Mouse (Mus musculus): ENCODE data around the gene Ascc2.
A peak's percentile ranks its signal among the peaks of the same experiment; 100 is the strongest.
"Not testable (repeated sequence)": the region's sequence is repeated elsewhere in the genome, so short reads cannot be mapped to it uniquely, and the experiment has no call there.

The Ascc2 gene

DNA sequence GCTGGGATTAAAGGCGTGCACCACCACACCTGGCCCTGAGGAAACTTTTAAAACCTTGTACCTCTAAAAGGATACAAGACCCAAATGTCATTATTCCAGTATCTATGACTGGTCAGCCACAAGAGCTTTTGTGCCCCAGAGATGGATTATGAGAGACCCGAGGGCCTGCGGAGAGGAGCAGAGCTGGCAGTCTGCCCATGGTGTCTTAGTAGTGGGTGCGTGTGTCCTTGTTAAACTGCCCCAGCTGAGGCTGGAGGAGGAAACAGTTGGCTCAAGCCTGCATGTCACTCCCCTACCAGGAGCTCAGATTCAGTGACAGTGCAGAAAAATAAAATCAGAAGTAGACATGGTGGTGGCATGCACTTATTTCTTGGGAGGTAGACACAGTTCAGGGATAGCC lies 47.5 kb downstream of the Ascc2 start:
- DNase-seq = peak; percentile 29

- no peak for DNase-seq
Observed at GRCm38 (mm10) chr11:4685510-4685909, 48.0 kb downstream of the Ascc2 start.

- DNase-seq = no peak
Observed at GRCm38 (mm10) chr11:4687027-4687426, 49.5 kb downstream of the Ascc2 start.

DNA sequence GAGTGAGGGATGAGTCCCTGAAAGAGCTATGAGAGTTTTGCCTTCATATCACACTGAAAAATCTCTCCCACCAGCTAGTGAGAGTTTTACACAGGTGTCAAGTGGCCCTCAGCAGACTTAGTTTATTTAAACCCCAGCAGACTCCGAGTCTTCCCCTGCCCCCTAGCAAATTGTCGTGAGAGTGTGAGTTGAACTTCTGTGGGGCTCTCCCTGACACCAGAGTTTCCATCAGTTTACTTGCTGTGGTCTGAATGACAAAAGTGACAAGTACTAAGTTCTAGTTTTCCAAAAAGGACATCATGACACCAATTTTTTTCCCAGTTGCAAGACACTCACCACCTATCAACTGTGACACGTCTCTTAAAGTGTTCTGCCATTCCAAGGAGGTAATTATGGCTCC lies 50.3 kb downstream of the Ascc2 start:
- DNase-seq = no peak

GRCm38 (mm10) chr11:4688632-4689380 lies 51.3 kb downstream of the Ascc2 start:
- no peak for DNase-seq

DNA sequence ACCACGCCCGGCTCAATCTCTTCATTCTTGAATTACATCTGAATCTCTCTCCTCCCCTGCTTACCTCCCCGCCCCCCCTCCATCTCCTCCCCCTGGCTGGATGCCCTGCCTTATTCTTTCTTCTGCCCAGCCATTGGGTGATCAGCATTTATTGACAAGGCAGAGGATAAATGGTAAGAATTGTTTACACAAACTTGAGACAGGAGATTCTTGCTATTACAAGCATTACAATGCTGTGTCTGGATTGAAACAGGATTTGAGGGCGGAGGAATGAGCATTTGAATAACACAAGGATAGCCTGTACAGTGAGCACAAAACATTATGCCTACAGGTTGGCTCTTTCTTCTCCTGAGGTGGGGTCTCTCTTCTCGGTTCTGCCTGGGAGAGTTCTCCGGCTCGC lies 52.8 kb downstream of the Ascc2 start:
- DNase-seq = no peak

- DNase-seq = no peak
Observed at GRCm38 (mm10) chr11:4691213-4691612, 53.7 kb downstream of the Ascc2 start.

GRCm38 (mm10) chr11:4692162-4692561 lies 54.6 kb downstream of the Ascc2 start:
- DNase-seq = no peak

- DNase-seq = no peak
Observed at GRCm38 (mm10) chr11:4697043-4697983, 59.8 kb downstream of the Ascc2 start.

DNA sequence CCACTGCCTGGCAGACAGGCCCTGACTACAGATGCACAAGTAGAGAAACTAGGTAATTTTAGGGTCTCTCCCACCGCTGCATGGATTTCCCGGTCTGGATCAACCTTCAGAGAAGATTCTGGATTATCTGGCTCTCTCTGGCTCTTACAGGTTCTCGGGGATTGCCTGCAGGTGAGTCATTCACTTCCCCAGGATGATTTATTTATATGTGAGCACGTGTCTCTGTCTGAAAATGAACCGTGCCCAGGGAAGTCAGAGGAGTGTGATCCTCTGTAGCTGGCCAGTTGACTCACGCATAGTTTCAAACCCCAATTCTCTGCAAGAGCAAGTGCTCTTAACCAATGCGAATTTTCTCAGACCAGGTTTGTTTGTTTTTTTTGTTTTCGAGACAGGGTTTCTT lies 63.2 kb downstream of the Ascc2 start:
- no peak for DNase-seq

DNA sequence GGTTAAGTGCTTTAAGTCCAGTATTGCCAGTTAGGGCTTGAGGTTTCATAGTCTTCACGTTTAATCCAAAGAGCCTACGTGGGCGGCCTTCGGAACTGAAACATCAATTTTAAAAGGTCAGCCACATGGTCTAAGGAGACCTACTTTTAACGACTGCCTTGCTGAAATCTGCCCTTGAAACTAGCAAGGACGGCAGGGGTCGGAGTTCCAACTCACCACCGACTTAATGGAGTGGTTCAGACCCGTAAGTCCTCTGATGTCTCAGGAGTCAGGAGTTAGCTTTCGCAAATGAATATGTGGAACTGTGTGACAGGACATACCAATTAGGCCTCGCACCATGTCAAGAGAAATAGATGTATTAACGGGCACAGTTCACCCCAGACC lies 66.1 kb downstream of the Ascc2 start:
- DNase-seq = no peak

- DNase-seq = peak; percentile 97
Observed at GRCm38 (mm10) chr11:4704072-4704964, 66.8 kb downstream of the Ascc2 start, which contains the start of the genes Uqcr10 and Zmat5. TSS of gene Uqcr10 (minus strand) at chr11:4704342. TSS of gene Zmat5 (plus strand) at chr11:4704678.

- no peak for DNase-seq
Observed at GRCm38 (mm10) chr11:4705178-4705577, 67.6 kb downstream of the Ascc2 start.

- DNase-seq = not testable (repeated sequence)
Observed at GRCm38 (mm10) chr11:4710188-4710587, 72.6 kb downstream of the Ascc2 start.

DNA sequence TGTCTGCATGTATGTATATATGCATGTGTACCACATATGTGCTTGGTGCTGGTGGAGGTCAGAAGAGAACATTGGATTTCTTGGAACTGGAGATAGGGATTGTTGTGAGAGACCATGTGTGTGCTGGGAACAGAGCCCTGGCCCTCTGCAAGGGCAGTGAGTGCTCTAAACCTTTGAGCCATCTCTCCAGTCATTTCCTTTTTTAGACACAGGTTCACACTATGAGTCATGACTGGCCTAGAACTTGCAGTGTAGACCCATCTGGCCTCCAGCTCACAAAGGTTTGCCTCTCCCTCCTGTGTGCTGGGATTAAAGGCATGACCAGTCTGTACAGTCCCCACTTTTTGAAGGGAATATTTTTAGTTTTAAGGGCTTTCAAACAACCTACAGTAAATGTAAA lies 75.3 kb downstream of the Ascc2 start:
- DNase-seq = no peak

DNA sequence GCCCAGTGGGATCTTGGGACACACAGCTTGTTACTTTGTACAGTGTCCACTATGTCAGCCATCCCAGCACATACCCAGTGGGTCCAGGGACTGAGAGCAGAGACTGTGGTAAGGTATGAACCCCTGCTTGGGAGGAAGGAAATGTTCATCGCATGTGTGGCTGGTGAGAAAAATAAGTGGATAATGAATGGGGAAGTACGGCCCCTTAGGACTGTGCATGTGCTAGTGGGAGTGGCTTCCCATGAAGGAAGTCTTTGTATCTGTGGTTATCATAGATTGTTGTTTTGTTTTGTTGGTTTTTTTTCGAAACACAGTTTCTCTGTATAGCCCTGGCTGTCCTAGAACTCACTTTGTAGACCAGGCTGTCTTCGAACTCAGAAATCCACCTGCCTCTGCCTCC lies 77.2 kb downstream of the Ascc2 start:
- DNase-seq = no peak

GRCm38 (mm10) chr11:4715596-4715995 lies 78.0 kb downstream of the Ascc2 start:
- no peak for DNase-seq

- DNase-seq = no peak
Observed at GRCm38 (mm10) chr11:4716530-4717236, 79.1 kb downstream of the Ascc2 start.

DNA sequence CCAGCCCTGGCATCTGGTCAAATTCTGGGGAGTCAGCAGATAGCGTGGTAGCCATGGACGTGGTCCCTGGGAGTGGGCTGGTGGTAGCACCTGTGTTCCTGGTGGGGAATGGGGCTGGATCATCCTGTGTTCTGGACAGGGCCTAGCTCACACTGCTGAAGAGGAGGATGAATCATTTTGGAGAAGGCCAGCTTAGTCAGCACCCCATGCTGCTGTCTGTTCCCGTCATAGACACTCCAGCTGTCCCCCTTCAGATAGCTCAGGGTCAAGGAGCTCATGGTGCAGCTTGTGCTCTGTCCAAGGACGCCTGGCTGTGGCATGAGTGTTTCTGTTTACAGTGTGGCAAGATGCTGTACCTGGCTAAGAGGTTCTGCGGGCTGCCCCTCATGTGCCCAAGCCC lies 81.0 kb downstream of the Ascc2 start:
- DNase-seq = no peak

DNA sequence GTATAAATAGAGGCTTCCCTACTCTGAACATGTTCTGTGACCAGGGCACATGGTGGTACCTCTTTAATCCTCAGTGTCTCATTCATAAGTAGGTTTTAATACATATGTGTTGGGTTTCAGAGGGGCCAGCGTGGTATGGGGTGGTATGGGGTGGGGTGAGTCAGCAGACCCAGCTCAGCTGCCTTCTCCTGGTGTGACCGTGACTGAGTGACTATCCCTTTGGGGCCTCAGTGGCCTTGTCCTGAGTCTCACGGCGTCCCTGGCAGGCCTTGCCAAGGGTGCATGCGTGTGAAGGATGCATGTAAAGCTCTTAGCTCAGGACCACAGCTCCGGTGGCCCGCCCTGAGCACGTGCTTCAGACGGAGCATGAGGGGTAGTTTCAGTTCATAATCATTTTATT lies 82.4 kb downstream of the Ascc2 start:
- no peak for DNase-seq

DNA sequence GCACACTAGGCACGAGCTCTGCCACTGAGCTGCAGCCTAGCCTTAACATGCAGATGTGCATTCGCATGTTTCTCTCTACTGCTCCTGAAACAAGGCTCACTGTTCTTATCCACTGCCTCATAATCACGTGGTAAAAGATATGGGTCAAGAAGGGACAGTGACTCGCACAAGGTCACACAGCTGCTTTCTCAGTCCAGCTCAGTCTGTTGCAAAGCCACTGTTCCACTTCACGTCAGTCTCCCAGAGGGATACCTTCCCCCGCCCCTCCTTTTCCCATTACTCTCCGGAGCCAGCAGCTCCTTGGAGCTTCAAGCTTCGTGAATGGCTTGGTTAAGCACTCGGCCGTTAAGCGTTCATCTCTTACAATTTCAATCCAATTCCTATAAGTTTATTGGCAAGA lies 82.8 kb downstream of the Ascc2 start:
- DNase-seq = no peak

DNA sequence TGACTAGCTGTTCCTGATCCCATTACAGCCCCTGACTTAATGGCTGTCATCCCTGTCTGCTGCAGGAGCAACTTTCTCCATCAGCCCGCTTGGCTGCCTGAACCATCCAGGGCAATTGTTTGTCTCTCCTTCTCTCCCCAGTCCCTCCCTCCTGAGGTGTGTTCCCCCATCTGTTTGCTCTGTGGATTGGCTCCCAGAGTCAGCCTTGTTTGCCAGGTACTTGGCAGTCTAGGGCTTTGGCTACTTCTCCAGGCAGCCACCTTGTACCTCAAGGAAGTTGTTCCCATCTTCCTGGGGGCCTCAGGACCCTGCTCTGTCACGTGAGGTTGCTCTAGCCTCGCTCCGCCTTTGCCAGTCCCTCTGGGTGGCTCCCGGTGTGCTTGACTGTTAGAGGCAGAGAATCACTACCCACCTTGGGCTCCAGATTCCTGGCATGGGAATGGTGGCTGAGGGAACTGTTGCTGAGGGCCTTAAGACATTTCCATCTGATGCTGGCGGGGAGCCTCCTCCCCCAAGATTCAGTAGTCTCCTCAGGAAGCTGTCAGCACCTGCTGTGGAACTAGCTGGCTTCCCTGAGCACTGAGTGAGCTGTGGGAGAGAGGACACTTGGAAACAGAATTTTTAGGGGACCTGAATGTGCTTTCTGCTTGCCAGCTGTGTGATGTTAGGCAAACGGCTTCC lies 83.5 kb downstream of the Ascc2 start:
- DNase-seq = no peak
